Mouse (Mus musculus): ENCODE measurements at regions not wholly inside any gene's neighbourhood (a gene's known extent, or its start where the extent isn't known, plus 50 kb on each side); places are given as distances from the start of the nearest gene placed in this dataset.

- Histone ChIP-seq H3K4me1 (ENCODE audit: control insufficient read depth, insufficient read depth, low read length) (no peaks in the 10 kb centered on the region), H3K4me3 (replicated peaks; ENCODE audit: insufficient read depth, low read depth, low read length) (no peak overlapping the region), H3K27me3 (ENCODE audit: control insufficient read depth, insufficient read depth, low read length) (peaks cover 1% of the 10 kb centered on the region; the same call in 1 of the 2 replicates), H3K27ac (ENCODE audit: insufficient read depth, low read length) (no peak overlapping the region)
- DNase-seq = no peak
- TF ChIP-seq CTCF (IDR thresholded peaks at IDR 0.05; ENCODE audit: borderline replicate concordance, insufficient read depth, low read depth, low read length) (no peak), POLR2A (IDR thresholded peaks at IDR 0.05; ENCODE audit: borderline replicate concordance, insufficient read depth, low read length) (no peak)
- 60% methylated on average over 7 of the region's 7 CpGs for WGBS
Observed at GRCm38 (mm10) chr10:120706684-120707290, 192.1 kb downstream of the Msrb3 start.

- H3K4me1 ChIP-seq (ENCODE audit: control insufficient read depth, insufficient read depth, low read length) = no peaks in the 10 kb centered on the region
- peaks cover 1% of the 10 kb centered on the region; the same call in 1 of the 2 replicates for H3K27me3 ChIP-seq (ENCODE audit: control insufficient read depth, insufficient read depth, low read length)
- peak; percentile 52 to 66 for DNase-seq
- no peak overlapping the region for H3K27ac ChIP-seq (ENCODE audit: insufficient read depth, low read length)
- TF ChIP-seq CTCF (IDR thresholded peaks at IDR 0.05; ENCODE audit: borderline replicate concordance, insufficient read depth, low read depth, low read length) = peak; percentile 84
- TF ChIP-seq POLR2A (IDR thresholded peaks at IDR 0.05; ENCODE audit: borderline replicate concordance, insufficient read depth, low read length) = no peak
- 9% methylated on average over 11 of the region's 11 CpGs for WGBS
- H3K4me3 ChIP-seq (replicated peaks; ENCODE audit: insufficient read depth, low read depth, low read length) = no peak overlapping the region
Observed at GRCm38 (mm10) chr10:120701833-120702232, 197.1 kb downstream of the Msrb3 start.

- Histone ChIP-seq H3K27me3 (ENCODE audit: control insufficient read depth, insufficient read depth, low read length) (no peaks in the 10 kb centered on the region; the same call in 1 of the 2 replicates), H3K4me3 (replicated peaks; ENCODE audit: insufficient read depth, low read depth, low read length) (no peak overlapping the region), H3K4me1 (ENCODE audit: control insufficient read depth, insufficient read depth, low read length) (no peaks in the 10 kb centered on the region), H3K27ac (ENCODE audit: insufficient read depth, low read length) (no peak overlapping the region)
- no peak for DNase-seq
- WGBS = 37% methylated on average over 16 of the region's 16 CpGs
- TF ChIP-seq CTCF (IDR thresholded peaks at IDR 0.05; ENCODE audit: borderline replicate concordance, insufficient read depth, low read depth, low read length) (no peak), POLR2A (IDR thresholded peaks at IDR 0.05; ENCODE audit: borderline replicate concordance, insufficient read depth, low read length) (no peak)
Observed at GRCm38 (mm10) chr10:120697275-120697856, 201.5 kb downstream of the Msrb3 start.

- 89% methylated on average over 2 of the region's 2 CpGs for WGBS
- Histone ChIP-seq H3K4me1 (ENCODE audit: control insufficient read depth, insufficient read depth, low read length) (no peaks in the 10 kb centered on the region), H3K27ac (ENCODE audit: insufficient read depth, low read length) (no peak overlapping the region), H3K4me3 (replicated peaks; ENCODE audit: insufficient read depth, low read depth, low read length) (no peak overlapping the region), H3K27me3 (ENCODE audit: control insufficient read depth, insufficient read depth, low read length) (no peaks in the 10 kb centered on the region; the same call in 1 of the 2 replicates)
- TF ChIP-seq CTCF (IDR thresholded peaks at IDR 0.05; ENCODE audit: borderline replicate concordance, insufficient read depth, low read depth, low read length) = no peak
- TF ChIP-seq POLR2A (IDR thresholded peaks at IDR 0.05; ENCODE audit: borderline replicate concordance, insufficient read depth, low read length) = no peak
- DNase-seq = no peak
Observed at GRCm38 (mm10) chr10:120696481-120696880, 202.4 kb downstream of the Msrb3 start.

GRCm38 (mm10) chr10:120694472-120694871 lies 204.4 kb downstream of the Msrb3 start:
- 32% methylated on average over 18 of the region's 18 CpGs for WGBS
- no peak for TF ChIP-seq POLR2A (IDR thresholded peaks at IDR 0.05; ENCODE audit: borderline replicate concordance, insufficient read depth, low read length)
- no peak for TF ChIP-seq CTCF (IDR thresholded peaks at IDR 0.05; ENCODE audit: borderline replicate concordance, insufficient read depth, low read depth, low read length)
- no peaks in the 10 kb centered on the region for H3K4me1 ChIP-seq (ENCODE audit: control insufficient read depth, insufficient read depth, low read length)
- no peak overlapping the region for H3K27ac ChIP-seq (ENCODE audit: insufficient read depth, low read length)
- H3K4me3 ChIP-seq (replicated peaks; ENCODE audit: insufficient read depth, low read depth, low read length) = no peak overlapping the region
- DNase-seq = no peak
- H3K27me3 ChIP-seq (ENCODE audit: control insufficient read depth, insufficient read depth, low read length) = no peaks in the 10 kb centered on the region; the same call in 1 of the 2 replicates

GRCm38 (mm10) chr10:120691451-120691850 lies 207.4 kb downstream of the Msrb3 start:
- no peaks in the 10 kb centered on the region for H3K4me1 ChIP-seq (ENCODE audit: control insufficient read depth, insufficient read depth, low read length)
- no peak for TF ChIP-seq POLR2A (IDR thresholded peaks at IDR 0.05; ENCODE audit: borderline replicate concordance, insufficient read depth, low read length)
- TF ChIP-seq CTCF (IDR thresholded peaks at IDR 0.05; ENCODE audit: borderline replicate concordance, insufficient read depth, low read depth, low read length) = no peak
- DNase-seq = peak in 1 of 2 experiments; percentile 8
- WGBS = 56% methylated on average over 3 of the region's 3 CpGs
- no peaks in the 10 kb centered on the region; the same call in 1 of the 2 replicates for H3K27me3 ChIP-seq (ENCODE audit: control insufficient read depth, insufficient read depth, low read length)
- no peak overlapping the region for H3K27ac ChIP-seq (ENCODE audit: insufficient read depth, low read length)
- H3K4me3 ChIP-seq (replicated peaks; ENCODE audit: insufficient read depth, low read depth, low read length) = no peak overlapping the region

GRCm38 (mm10) chr10:120686123-120686522 lies 209.9 kb upstream of the Hmga2 start:
- TF ChIP-seq POLR2A (IDR thresholded peaks at IDR 0.05; ENCODE audit: borderline replicate concordance, insufficient read depth, low read length) (no peak), CTCF (IDR thresholded peaks at IDR 0.05; ENCODE audit: borderline replicate concordance, insufficient read depth, low read depth, low read length) (no peak)
- Histone ChIP-seq H3K27me3 (ENCODE audit: control insufficient read depth, insufficient read depth, low read length) (no peaks in the 10 kb centered on the region; the same call in 1 of the 2 replicates), H3K4me3 (replicated peaks; ENCODE audit: insufficient read depth, low read depth, low read length) (no peak overlapping the region), H3K4me1 (ENCODE audit: control insufficient read depth, insufficient read depth, low read length) (no peaks in the 10 kb centered on the region), H3K27ac (ENCODE audit: insufficient read depth, low read length) (no peak overlapping the region)
- 78% methylated on average over 10 of the region's 10 CpGs for WGBS
- DNase-seq = no peak

- Histone ChIP-seq H3K4me1 (ENCODE audit: control insufficient read depth, insufficient read depth, low read length) (no peaks in the 10 kb centered on the region), H3K27ac (ENCODE audit: insufficient read depth, low read length) (no peak overlapping the region), H3K4me3 (replicated peaks; ENCODE audit: insufficient read depth, low read depth, low read length) (no peak overlapping the region), H3K27me3 (ENCODE audit: control insufficient read depth, insufficient read depth, low read length) (no peaks in the 10 kb centered on the region; the same call in 1 of the 2 replicates)
- WGBS = 85% methylated on average over 10 of the region's 10 CpGs
- no peak for TF ChIP-seq CTCF (IDR thresholded peaks at IDR 0.05; ENCODE audit: borderline replicate concordance, insufficient read depth, low read depth, low read length)
- no peak for TF ChIP-seq POLR2A (IDR thresholded peaks at IDR 0.05; ENCODE audit: borderline replicate concordance, insufficient read depth, low read length)
- no peak for DNase-seq
Observed at GRCm38 (mm10) chr10:120682021-120682420, 205.8 kb upstream of the Hmga2 start.

Measured in cerebellum, adult 2 months (tissue).